Mouse (Mus musculus) gastrocnemius, adult 8-10 months (tissue): ENCODE measurements around the gene Ascc2. TPM values are rescaled to one million over a fixed set of nuclear protein-coding genes. Genes with fewer than 3 reads are reported as not detected.

Experiments
- DNase-seq, 2 experiments: peaks; one replicate each; pipeline ENCODE4 v3.0.0; 2022; ENCODE audit warnings: low spot score in 2 of 2
- total RNA-seq, 4 experiments: library from RNA; stranded (reverse); gene quantifications; 2 replicates each; pipeline ENCODE4 v1.2.4; 2022

The Ascc2 gene
- total RNA-seq = 10 to 100 TPM; 15.6 to 18.7 (median 16.5) TPM

- DNase-seq = peak; percentile 96 to 97
These were observed at the start of gene Ascc2 for GRCm38 (mm10) chr11:4637534-4638234. TSS of gene Ascc2 (plus strand) at chr11:4637747.

- DNase-seq = no peak
These were observed 45.7 kb upstream of the Ascc2 start for GRCm38 (mm10) chr11:4591811-4592210.

GRCm38 (mm10) chr11:4593491-4593848 lies 44.1 kb upstream of the Ascc2 start:
- no peak for DNase-seq

GRCm38 (mm10) chr11:4593849-4594607 lies 43.5 kb upstream of the Ascc2 start:
- peak in 1 of 2 experiments; percentile 20 for DNase-seq

GRCm38 (mm10) chr11:4594608-4595500 lies 42.7 kb upstream of the Ascc2 start, which contains the start of gene Mtmr3:
TSS of gene Mtmr3 (minus strand) at chr11:4594863.
- peak; percentile 94 for DNase-seq

- no peak for DNase-seq
These were observed 39.1 kb upstream of the Ascc2 start for GRCm38 (mm10) chr11:4598411-4598810.

- no peak for DNase-seq
These were observed 37.6 kb upstream of the Ascc2 start for GRCm38 (mm10) chr11:4599916-4600315.

GRCm38 (mm10) chr11:4601890-4602289 lies 35.7 kb upstream of the Ascc2 start:
- DNase-seq = no peak

GRCm38 (mm10) chr11:4602691-4603441 lies 34.7 kb upstream of the Ascc2 start:
- peak; percentile 62 to 66 for DNase-seq

GRCm38 (mm10) chr11:4604441-4604840 lies 33.1 kb upstream of the Ascc2 start:
- DNase-seq = peak in 1 of 2 experiments; percentile 31

GRCm38 (mm10) chr11:4605414-4605813 lies 32.1 kb upstream of the Ascc2 start:
- no peak for DNase-seq

GRCm38 (mm10) chr11:4606541-4606940 lies 31.0 kb upstream of the Ascc2 start:
- DNase-seq = no peak

GRCm38 (mm10) chr11:4611904-4612303 lies 25.6 kb upstream of the Ascc2 start:
- DNase-seq = no peak

- DNase-seq = no peak
These were observed 17.5 kb upstream of the Ascc2 start, which contains the start of gene Gm11032 for GRCm38 (mm10) chr11:4620017-4620485. TSS of gene Gm11032 (plus strand) at chr11:4620067.

GRCm38 (mm10) chr11:4620501-4621108 lies 16.9 kb upstream of the Ascc2 start:
- peak; percentile 32 to 35 for DNase-seq

- no peak for DNase-seq
These were observed 15.7 kb upstream of the Ascc2 start for GRCm38 (mm10) chr11:4621866-4622265.

GRCm38 (mm10) chr11:4622442-4622986 lies 15.0 kb upstream of the Ascc2 start:
- no peak for DNase-seq

GRCm38 (mm10) chr11:4622997-4623396 lies 14.6 kb upstream of the Ascc2 start:
- no peak for DNase-seq

- no peak for DNase-seq
These were observed 11.6 kb upstream of the Ascc2 start for GRCm38 (mm10) chr11:4625931-4626330.

- no peak for DNase-seq
These were observed 9.9 kb upstream of the Ascc2 start for GRCm38 (mm10) chr11:4627636-4628035.
